Mouse (Mus musculus) midbrain, embryonic 12.5 days (tissue): ENCODE measurements at regions not wholly inside any gene's neighbourhood (a gene's known extent, or its start where the extent isn't known, plus 50 kb on each side); places are given as distances from the start of the nearest gene placed in this dataset.

Experiments
- ATAC-seq: fragments of 200-750 bp; cut with Nextera tagmentation; 2 replicates; pipeline ENCODE4 v1.8.0; 2017; ENCODE audit warnings: low read depth, moderate TSS enrichment, moderate library complexity; ENCODE audit not compliant: low FRiP score
- H3K27ac ChIP-seq: fragments of 300-500 bp; sonication (generic); replicated peaks from 2 replicates; pipeline ENCODE4 v1.5.1; 2016; ENCODE audit warnings: mild to moderate bottlenecking
- H3K27me3 ChIP-seq: fragments of 300-500 bp; sonication (generic); 2 replicates; pipeline ENCODE4 v1.6.1; 2016; ENCODE audit warnings: mild to moderate bottlenecking
- H3K36me3 ChIP-seq: fragments of 300-500 bp; sonication (generic); 2 replicates; pipeline ENCODE4 v1.6.1; 2016
- H3K4me1 ChIP-seq: fragments of 300-500 bp; sonication (generic); 2 replicates; pipeline ENCODE4 v1.6.1; 2016
- H3K4me2 ChIP-seq: fragments of 300-500 bp; sonication (generic); replicated peaks from 2 replicates; pipeline ENCODE4 v1.6.1; 2016; ENCODE audit warnings: mild to moderate bottlenecking, moderate library complexity
- H3K4me3 ChIP-seq: fragments of 300-500 bp; sonication (generic); 2 replicates; pipeline ENCODE4 v1.5.1; 2016; ENCODE audit warnings: mild to moderate bottlenecking
- H3K9ac ChIP-seq: fragments of 300-500 bp; sonication (generic); replicated peaks from 2 replicates; pipeline ENCODE4 v1.6.1; 2016; ENCODE audit warnings: mild to moderate bottlenecking, moderate library complexity
- H3K9me3 ChIP-seq: fragments of 300-500 bp; sonication (generic); 2 replicates; pipeline ENCODE4 v1.6.1; 2016; ENCODE audit warnings: mild to moderate bottlenecking
- WGBS: fragments of 180-500 bp; shearing (Covaris S2); methylation state at CpG from one replicate; pipeline ENCODE4 v1.1.7; 2016; 5-methylcytosine and 5-hydroxymethylcytosine counted together

DNA sequence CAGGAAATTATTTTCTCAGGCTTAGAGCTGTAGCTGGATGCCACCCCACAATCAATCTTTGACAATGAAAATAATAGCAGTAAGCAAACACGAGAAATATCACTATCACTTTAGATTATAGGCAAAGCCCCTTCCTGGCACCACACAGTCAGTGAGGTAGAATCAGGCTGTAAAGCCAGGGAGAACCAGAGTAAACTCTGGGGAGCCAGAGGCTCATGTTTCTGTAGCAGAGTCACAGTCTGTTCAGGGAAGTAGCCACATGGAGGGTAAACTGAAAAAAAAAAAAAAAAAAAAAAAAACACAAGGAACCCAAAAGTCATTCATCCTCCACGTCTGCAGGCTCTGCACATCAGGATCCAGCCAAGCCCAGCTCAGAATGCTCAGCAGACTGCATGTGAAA, 73.6 kb upstream of the Kctd3 start:
- H3K27ac ChIP-seq = no peak overlapping the region
- no peak for ATAC-seq

GRCm38 (mm10) chr1:189080797-189081196, 73.2 kb upstream of the Kctd3 start:
- H3K36me3 ChIP-seq = no peaks in the 10 kb centered on the region

More for the DNA sequence above, 73.6 kb upstream of the Kctd3 start:
- H3K36me3 ChIP-seq = no peaks in the 10 kb centered on the region
- H3K4me3 ChIP-seq = no peak overlapping the region
- no peak overlapping the region for H3K9ac ChIP-seq
- 0 out of 2 replicates have a peak, but pooled peaks cover 3% of the 10 kb centered on the region for H3K9me3 ChIP-seq
- no peaks in the 10 kb centered on the region for H3K4me1 ChIP-seq
- WGBS = 47% methylated on average over 2 of the region's 2 CpGs
- H3K27me3 ChIP-seq = no peaks in the 10 kb centered on the region
- H3K4me2 ChIP-seq = no peak overlapping the region

DNA sequence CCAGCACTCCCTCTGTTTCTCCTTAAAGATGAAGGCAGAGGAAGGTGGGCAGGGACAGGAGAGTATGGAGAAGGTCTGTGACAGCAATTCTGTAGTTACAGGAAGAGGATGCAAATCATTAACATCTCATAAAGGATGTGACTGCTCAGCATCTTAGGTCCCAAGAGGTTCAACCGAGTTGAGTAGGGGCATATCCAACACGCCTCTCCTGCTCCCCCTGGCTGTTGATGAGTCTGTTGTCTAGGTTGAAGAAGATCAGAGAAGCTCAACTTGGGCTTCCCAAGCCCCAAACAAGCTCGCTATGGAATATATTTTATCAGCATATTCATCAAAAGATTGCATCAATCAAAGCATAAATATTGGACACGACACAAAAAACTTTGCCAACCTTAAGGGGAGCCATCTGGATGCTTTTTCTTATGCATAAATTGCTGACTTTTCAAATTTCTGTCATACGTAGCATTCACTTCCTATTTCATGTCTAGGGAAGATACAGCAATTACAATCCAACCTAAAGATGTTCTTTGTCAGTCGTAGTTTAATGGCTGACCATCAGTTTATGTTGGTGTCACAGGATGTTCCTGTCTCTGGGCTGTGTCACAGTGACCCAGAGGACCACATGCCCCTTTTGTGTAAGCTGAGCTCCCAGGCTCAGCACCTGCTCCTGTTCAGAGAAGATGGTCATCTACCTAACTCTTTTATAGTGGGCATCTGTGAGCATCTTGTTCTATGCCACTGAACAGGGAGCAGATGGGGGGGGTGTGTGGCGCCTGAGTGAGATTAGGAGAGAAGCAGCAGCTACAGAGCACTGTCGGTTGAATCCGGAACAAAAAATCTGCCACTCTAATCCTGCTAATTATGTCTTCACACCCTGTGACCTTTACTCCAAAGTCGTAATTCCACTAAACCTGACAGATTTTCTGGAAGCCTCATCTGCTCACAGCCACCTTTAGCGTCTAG, 72.1 kb upstream of the Kctd3 start:
- H3K36me3 ChIP-seq = no peaks in the 10 kb centered on the region
- H3K4me3 ChIP-seq = no peak overlapping the region
- H3K9me3 ChIP-seq = 0 out of 2 replicates have a peak, but pooled peaks cover 3% of the 10 kb centered on the region
- H3K27me3 ChIP-seq = no peaks in the 10 kb centered on the region
- no peak overlapping the region for H3K9ac ChIP-seq
- no peak overlapping the region for H3K4me2 ChIP-seq
- H3K27ac ChIP-seq = no peak overlapping the region
- ATAC-seq = no peak
- 66% methylated on average over 11 of the region's 11 CpGs for WGBS
- no peaks in the 10 kb centered on the region for H3K4me1 ChIP-seq

More at GRCm38 (mm10) chr1:189080797-189081196, 73.2 kb upstream of the Kctd3 start:
- H3K9ac ChIP-seq = no peak overlapping the region
- ATAC-seq = peak; percentile 49
- no peaks in the 10 kb centered on the region for H3K27me3 ChIP-seq
- no peak overlapping the region for H3K27ac ChIP-seq
- WGBS = 18% methylated on average over 9 of the region's 9 CpGs
- H3K4me2 ChIP-seq = no peak overlapping the region
- H3K4me3 ChIP-seq = no peak overlapping the region
- H3K9me3 ChIP-seq = 0 out of 2 replicates have a peak, but pooled peaks cover 3% of the 10 kb centered on the region
- H3K4me1 ChIP-seq = no peaks in the 10 kb centered on the region

GRCm38 (mm10) chr1:189077861-189078260, 70.2 kb upstream of the Kctd3 start:
- H3K9me3 ChIP-seq = no peaks in the 10 kb centered on the region
- ATAC-seq = no peak
- WGBS = 83% methylated on average over 5 of the region's 5 CpGs
- H3K27ac ChIP-seq = no peak overlapping the region
- H3K4me3 ChIP-seq = no peak overlapping the region
- no peaks in the 10 kb centered on the region for H3K36me3 ChIP-seq
- H3K9ac ChIP-seq = no peak overlapping the region
- H3K27me3 ChIP-seq = no peaks in the 10 kb centered on the region
- H3K4me2 ChIP-seq = no peak overlapping the region
- no peaks in the 10 kb centered on the region for H3K4me1 ChIP-seq

- no peak overlapping the region for H3K4me2 ChIP-seq
- no peak for ATAC-seq
- no peak overlapping the region for H3K9ac ChIP-seq
- 88% methylated on average over 4 of the region's 4 CpGs for whole genome bisulfite sequencing
- H3K27me3 ChIP-seq = no peaks in the 10 kb centered on the region
- H3K36me3 ChIP-seq = no peaks in the 10 kb centered on the region
- H3K27ac ChIP-seq = no peak overlapping the region
- H3K4me1 ChIP-seq = no peaks in the 10 kb centered on the region
- no peaks in the 10 kb centered on the region for H3K9me3 ChIP-seq
- no peak overlapping the region for H3K4me3 ChIP-seq
Measured at GRCm38 (mm10) chr1:189076276-189076675, 68.6 kb upstream of the Kctd3 start.

GRCm38 (mm10) chr1:189075671-189076070, 68.0 kb upstream of the Kctd3 start:
- WGBS = 83% methylated on average over 13 of the region's 13 CpGs
- no peak for ATAC-seq

GRCm38 (mm10) chr1:189072516-189072915, 64.9 kb upstream of the Kctd3 start:
- H3K27ac ChIP-seq = no peak overlapping the region
- no peak overlapping the region for H3K4me3 ChIP-seq
- 82% methylated on average over 2 of the region's 2 CpGs for WGBS
- H3K4me1 ChIP-seq = no peaks in the 10 kb centered on the region
- H3K9me3 ChIP-seq = no peaks in the 10 kb centered on the region
- H3K27me3 ChIP-seq = no peaks in the 10 kb centered on the region
- no peak overlapping the region for H3K4me2 ChIP-seq
- no peak for ATAC-seq
- no peaks in the 10 kb centered on the region for H3K36me3 ChIP-seq
- H3K9ac ChIP-seq = no peak overlapping the region

More at GRCm38 (mm10) chr1:189075671-189076070, 68.0 kb upstream of the Kctd3 start:
- no peak overlapping the region for H3K4me2 ChIP-seq
- H3K9ac ChIP-seq = no peak overlapping the region
- H3K27me3 ChIP-seq = no peaks in the 10 kb centered on the region
- no peaks in the 10 kb centered on the region for H3K36me3 ChIP-seq
- no peaks in the 10 kb centered on the region for H3K9me3 ChIP-seq
- no peak overlapping the region for H3K4me3 ChIP-seq
- H3K4me1 ChIP-seq = no peaks in the 10 kb centered on the region
- H3K27ac ChIP-seq = no peak overlapping the region

GRCm38 (mm10) chr1:189068204-189068603, 60.6 kb upstream of the Kctd3 start:
- H3K4me1 ChIP-seq = peaks cover 7% of the 10 kb centered on the region; the same call in 1 of the 2 replicates
- H3K27ac ChIP-seq = no peak overlapping the region
- no peaks in the 10 kb centered on the region for H3K9me3 ChIP-seq
- no peak for ATAC-seq
- WGBS = 83% methylated on average over 3 of the region's 3 CpGs
- no peak overlapping the region for H3K9ac ChIP-seq
- H3K36me3 ChIP-seq = no peaks in the 10 kb centered on the region
- no peak overlapping the region for H3K4me3 ChIP-seq
- no peaks in the 10 kb centered on the region for H3K27me3 ChIP-seq
- H3K4me2 ChIP-seq = no peak overlapping the region

DNA sequence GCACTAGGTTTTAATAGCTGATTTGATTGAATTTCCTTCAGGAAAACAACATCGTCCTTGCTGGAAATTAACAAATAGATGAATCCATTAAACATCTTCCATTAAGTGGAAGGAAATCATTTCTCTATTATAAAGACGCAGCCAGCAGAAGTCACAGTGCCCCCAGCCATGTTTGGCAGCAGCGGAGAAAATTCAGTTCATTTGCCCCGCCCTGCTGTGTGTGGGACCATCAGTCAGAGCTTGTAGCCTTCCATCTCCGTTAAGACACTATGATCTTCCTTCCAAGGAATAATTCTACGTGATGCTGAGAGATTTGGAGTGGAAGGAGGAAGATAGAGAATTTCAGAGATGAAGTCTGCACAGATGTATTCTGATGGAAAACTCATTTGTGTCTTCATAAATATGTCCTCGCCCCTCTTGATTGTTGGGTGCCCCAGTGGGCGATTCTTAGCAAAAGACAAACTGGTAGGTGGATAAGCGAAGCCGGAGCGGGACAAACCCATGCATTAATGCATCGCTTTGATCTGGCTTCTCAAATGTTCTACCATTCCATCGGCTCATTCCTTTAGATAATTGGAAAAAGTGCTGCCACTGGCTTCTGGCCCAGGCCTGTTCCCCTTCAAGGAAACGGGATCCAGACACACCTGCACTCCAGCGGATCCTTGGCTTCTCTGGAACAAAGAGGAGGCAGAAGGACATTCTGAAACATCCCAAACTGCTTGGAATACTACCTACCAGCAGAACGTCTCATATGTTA, 59.7 kb upstream of the Kctd3 start:
- H3K36me3 ChIP-seq = no peaks in the 10 kb centered on the region
- H3K4me2 ChIP-seq = no peak overlapping the region
- no peaks in the 10 kb centered on the region for H3K9me3 ChIP-seq
- 81% methylated on average over 16 of the region's 16 CpGs for WGBS
- H3K4me3 ChIP-seq = no peak overlapping the region
- H3K4me1 ChIP-seq = peaks cover 9% of the 10 kb centered on the region; the same call in 1 of the 2 replicates
- no peak overlapping the region for H3K9ac ChIP-seq
- no peaks in the 10 kb centered on the region for H3K27me3 ChIP-seq
- no peak overlapping the region for H3K27ac ChIP-seq
- no peak for ATAC-seq

GRCm38 (mm10) chr1:189066446-189067151, 59.0 kb upstream of the Kctd3 start:
- peaks cover 9% of the 10 kb centered on the region; the same call in 1 of the 2 replicates for H3K4me1 ChIP-seq
- no peak overlapping the region for H3K9ac ChIP-seq
- H3K27ac ChIP-seq = no peak overlapping the region
- H3K4me2 ChIP-seq = no peak overlapping the region
- 30% methylated on average over 6 of the region's 7 CpGs for WGBS
- H3K9me3 ChIP-seq = no peaks in the 10 kb centered on the region
- H3K4me3 ChIP-seq = no peak overlapping the region
- no peak for ATAC-seq
- H3K36me3 ChIP-seq = no peaks in the 10 kb centered on the region
- H3K27me3 ChIP-seq = no peaks in the 10 kb centered on the region

DNA sequence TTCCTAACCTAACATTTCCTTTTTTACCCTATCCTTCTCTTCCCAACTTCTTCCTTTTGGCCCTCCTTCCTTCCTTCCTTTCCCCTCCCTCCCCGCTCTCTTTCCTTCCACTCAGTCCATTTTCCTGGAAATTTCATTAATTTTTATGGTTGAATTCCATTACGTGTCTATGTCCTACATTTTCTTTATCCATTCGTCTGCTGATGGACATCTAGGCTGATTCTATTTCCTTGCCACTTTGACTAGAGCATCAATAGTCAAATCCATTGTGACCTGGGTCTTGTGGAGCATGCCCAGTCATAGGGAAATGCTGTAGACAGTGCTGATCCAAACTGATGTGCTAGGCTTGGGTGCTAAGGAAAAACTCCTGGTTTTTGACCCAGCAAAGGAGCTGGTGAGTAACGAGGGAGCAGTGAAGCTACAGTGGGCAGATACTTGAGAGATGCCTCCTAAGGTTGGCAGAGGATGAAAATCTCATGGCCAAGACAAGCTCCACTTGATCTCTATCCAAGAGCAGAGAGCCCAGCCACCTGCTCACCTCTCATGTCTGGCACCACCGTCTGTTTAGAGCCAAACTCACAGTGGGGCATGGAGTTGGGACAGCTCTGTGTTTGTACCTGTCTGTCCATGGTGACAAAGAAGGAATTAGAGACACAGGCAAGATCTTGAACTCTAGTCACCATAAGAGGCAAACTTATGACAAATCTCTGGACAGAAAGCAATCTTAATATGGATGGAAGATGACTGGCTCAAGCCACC, 57.7 kb upstream of the Kctd3 start:
- ATAC-seq = no peak
- Histone ChIP-seq H3K4me2 (no peak overlapping the region), H3K9ac (no peak overlapping the region), H3K4me3 (no peak overlapping the region), H3K36me3 (no peaks in the 10 kb centered on the region), H3K4me1 (peaks cover 9% of the 10 kb centered on the region; the same call in 1 of the 2 replicates), H3K9me3 (no peaks in the 10 kb centered on the region), H3K27ac (no peak overlapping the region), H3K27me3 (no peaks in the 10 kb centered on the region)
- WGBS = 84% methylated on average over 5 of the region's 5 CpGs
